Mouse (Mus musculus) lung, postnatal 25 days (tissue): ENCODE data around the gene M1ap.

Experiments
- DNase-seq: peaks from one replicate; pipeline ENCODE4 v3.0.0; 2022; ENCODE audit warnings: low spot score

Gene M1ap

DNA sequence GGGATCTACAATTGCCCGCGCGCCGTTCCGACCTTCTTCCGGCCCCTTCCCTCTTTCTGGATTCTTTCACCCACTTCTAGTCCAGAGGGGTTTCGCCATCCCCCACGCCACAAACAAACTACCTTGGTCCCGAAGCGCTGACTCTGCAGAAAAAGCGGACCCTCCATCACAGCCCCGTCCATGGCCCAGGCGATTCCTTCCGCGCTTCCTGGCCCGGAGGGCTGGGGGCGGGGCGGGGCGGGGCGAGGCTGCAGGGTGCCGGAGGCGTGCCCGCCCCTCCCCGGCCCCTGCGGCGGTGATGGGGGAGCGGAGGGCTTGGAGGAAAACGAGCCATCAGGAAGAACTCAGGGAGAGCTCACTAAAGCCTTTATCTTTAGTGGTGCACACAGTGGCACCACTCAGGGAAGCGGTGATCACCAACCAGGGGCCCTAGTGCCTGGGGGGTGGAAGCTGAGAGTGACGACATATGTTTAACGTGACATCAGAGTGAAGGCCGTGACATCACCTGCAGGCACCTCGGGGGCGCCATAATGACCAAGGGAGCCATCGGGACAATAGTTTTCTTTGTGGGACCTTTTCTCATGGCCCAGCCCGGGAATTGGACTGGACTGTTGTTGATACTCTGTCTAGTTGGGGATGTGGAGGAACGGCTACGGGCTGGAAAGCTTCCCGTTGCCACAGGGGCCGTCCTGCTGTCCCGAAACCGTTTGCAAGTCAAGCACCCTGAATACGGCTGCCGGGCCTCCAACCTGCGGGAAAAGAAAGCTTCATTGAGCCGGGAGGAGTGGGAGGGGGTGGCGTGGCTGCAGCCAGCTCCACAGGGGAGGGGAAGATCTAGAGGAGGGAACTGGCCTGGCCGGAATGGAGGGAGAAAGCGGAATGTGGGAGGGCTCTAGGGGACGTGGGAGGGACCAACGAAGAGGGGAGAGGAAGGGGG lies 86.8 kb downstream of the M1ap start, which contains the start of the genes Dok1 and Loxl3:
Dok1 (minus strand) TSS at position 223 of the 937 bp plus-strand sequence.
Loxl3 (plus strand) TSS at position 925 of the 937 bp plus-strand sequence.
- DNase-seq: peak; percentile 66

DNA sequence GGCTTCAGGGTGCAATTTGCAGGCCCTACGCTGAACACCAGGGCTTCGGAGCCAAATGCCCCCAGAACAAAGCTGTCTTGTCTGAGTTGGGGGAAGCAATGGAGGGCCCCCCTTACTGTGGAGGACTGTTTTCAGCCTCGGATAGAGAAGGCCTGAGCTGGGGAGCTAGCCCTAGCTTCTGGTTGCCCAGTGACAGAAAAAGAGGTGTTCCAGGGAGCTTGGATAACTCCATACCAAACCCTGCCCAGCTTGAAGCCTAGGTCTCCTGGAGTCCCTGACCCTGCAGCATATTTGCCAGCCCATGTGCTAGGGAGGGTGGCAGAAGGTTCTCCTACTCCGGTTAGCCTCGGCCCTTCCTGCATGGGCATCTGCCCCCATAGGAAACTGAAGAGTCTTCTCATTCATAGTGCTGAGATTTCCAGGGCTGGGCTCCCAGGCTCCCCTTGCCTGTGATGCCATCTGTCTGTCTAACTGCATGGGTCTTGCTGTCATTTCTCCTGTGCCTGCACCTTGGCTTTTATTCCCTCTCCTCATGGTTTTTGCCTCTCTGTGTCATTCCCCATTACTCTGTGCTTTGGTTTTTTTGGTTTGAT lies 87.9 kb downstream of the M1ap start:
- no peak for DNase-seq

DNA sequence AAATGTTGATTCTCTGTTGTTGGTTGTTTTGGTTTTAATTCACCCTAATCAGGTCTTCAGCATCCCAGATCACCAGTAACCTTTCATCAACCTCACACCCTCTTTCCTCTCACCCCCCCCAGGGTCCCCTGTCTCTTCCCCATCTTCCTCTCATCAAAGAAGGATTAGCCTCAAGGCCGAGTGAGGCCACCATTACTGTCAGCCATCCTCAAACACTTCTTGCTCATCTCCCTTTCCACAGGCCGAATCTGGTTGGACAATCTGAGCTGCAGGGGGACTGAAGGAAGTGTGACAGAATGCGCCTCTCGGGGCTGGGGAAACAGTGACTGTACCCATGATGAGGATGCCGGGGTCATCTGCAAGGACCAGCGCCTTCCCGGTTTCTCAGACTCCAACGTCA lies 90.5 kb downstream of the M1ap start:
- no peak for DNase-seq

DNA sequence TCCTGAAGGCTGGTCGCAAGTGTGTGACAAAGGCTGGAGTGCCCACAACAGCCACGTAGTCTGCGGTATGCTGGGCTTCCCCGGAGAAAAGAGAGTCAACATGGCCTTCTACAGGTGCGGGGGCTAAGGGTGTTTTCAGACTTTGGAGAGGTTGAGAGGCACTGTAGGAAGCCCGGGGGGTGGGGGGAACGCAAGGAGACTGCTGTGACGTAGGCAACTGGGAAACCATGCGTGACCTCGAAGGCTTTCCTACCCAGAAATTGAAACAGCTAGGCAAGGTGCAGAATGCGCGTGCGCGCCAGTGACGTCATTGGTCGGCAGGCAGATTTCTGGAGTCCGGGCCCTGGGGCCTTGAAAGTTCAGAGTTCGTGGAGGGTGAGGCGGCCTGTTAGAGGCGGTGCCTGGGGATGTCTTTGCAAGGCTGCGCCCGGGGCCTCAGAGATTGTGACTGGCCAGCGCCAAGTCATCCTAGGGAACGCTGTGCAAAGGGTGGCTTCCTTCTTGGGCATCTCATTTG lies 91.9 kb downstream of the M1ap start:
- peak; percentile 95 for DNase-seq

DNA sequence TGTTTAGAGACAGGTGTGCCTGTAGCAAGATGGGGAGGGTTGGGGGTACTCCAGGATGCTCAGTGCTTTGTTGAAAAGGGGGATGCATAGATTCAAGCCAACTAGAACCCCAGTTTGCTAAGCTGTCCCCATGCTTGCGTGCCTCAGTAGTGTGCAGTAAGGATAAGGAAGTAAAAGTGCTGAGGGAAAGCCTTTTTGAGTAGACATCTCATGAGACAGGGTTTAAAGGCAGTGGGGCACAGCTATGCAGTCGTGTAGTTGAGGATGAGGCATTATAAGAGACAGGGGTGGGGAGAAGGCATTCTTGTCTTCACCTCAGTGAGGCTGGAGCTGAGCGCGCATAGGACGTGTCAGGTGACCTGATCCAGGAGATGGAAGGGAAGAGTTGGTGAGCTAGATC lies 93.9 kb downstream of the M1ap start:
- DNase-seq: no peak

DNA sequence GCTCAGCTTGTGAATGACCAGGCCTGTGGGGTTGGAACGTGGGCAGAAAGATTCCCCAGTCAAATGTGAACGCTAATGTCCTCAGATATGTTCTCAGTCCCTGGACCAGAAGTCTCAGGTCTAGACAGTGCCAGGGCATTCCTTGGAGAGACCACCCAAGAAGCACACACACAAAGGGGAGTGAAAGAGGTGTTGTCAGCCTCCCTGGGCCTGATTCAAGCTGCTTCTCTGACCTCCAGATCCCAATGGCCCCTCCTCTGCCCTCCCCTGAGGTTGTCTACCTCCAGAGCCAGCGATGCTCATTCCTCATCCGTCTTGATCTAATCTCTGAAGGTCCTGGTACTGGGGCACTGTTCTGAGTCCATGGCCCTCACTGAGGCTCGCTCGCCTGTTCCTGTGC lies 96.9 kb downstream of the M1ap start:
- DNase-seq: no peak

- DNase-seq: no peak
Observed at GRCm38 (mm10) chr6:83043993-83044392, 97.3 kb downstream of the M1ap start.

GRCm38 (mm10) chr6:83044742-83045141 lies 98.0 kb downstream of the M1ap start:
- DNase-seq: no peak

DNA sequence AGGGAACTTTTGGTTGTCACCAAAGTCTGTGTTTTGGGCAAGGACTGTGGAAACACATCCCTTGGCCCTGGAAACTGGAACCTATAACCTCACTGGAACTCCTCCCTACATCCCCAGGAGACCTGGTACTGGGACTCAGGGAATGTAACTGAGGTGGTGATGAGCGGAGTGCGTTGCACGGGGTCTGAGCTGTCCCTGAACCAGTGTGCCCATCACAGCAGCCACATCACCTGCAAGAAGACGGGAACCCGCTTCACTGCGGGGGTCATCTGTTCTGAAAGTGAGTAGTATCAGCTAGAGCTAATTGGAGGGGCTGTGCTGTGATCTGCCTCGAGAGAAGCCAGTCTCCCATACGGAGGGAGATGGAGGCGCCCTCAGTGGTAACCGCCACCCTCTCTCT lies 102.7 kb downstream of the M1ap start:
- DNase-seq: no peak

GRCm38 (mm10) chr6:83053136-83053960 lies 106.6 kb downstream of the M1ap start:
- no peak for DNase-seq

- peak; percentile 98 for DNase-seq
Observed at GRCm38 (mm10) chr6:83054074-83054851, 107.6 kb downstream of the M1ap start, which contains the start of gene Aup1. Gene Aup1 (plus strand): TSS chr6:83054521.

DNA sequence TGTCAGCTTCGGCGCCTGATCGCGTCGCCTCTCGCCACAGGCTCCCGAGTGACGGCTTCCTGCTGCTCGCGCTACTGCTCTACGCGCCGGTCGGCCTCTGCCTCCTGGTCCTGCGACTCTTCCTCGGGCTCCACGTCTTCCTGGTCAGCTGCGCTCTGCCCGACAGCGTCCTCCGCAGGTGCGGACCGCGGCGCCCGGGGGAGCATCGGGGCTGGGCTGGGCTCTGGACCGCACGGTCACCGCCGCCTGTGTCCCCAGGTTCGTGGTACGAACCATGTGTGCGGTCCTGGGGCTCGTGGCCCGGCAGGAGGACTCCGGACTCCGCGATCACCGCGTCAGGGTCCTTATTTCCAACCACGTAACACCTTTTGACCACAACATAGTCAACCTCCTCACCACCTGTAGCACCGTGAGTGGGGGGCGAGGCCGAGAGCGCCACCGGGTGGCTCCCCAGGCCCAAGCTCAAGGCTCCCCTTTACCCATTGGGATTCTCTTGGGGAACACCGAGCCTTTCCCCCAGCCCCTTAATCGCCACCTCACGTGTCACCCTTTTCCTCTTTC lies 108.2 kb downstream of the M1ap start, which contains the start of gene Htra2:
Htra2 (minus strand) TSS at position 403 of the 561 bp plus-strand sequence.
- peak; percentile 29 for DNase-seq

DNA sequence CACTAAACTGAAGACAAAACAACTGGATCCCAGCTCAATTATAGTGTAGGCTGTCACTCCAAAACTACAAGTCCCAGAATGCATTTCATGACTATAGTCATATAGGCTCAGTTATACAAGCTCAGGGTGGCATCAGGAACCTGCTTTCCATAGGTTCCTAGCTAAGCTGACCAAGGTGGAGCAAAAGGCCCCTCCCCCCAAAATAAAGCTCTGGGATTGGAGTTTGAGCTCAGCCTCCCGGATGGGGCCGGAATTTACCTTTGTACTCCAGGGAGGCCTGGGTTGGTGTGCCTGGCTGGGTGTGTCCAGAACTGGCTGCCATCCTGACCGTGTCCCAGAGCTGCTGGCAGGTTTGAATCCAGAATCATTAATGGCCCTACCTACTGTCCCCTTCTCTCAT lies 111.1 kb downstream of the M1ap start, which contains the start of gene Dqx1:
Dqx1 (plus strand) TSS at position 55 of the 400 bp plus-strand sequence.
- peak; percentile 46 for DNase-seq

GRCm38 (mm10) chr6:83058725-83059124 lies 112.0 kb downstream of the M1ap start:
- DNase-seq: no peak

- DNase-seq: no peak
Observed at GRCm38 (mm10) chr6:83065995-83066394, 119.3 kb downstream of the M1ap start.

DNA sequence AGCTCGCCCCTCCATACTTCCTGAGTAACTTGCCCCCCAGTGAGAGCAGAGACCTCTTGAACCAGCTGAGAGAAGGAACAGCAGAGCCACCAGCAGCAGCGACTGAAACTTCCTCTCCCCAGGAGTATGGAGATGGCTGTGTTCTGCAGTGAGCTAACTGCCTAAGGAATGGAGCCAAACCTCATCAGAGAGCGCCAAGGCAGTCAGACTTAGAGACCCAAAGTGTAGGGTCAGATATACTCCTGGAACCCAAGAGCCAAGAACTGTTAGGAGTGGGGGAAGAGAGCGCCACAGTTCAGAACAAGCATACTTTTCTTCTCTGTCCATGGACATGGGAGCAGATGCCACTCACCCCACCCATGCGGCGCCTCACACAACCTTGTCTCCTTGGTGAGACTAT lies 119.7 kb downstream of the M1ap start:
- DNase-seq: no peak

DNA sequence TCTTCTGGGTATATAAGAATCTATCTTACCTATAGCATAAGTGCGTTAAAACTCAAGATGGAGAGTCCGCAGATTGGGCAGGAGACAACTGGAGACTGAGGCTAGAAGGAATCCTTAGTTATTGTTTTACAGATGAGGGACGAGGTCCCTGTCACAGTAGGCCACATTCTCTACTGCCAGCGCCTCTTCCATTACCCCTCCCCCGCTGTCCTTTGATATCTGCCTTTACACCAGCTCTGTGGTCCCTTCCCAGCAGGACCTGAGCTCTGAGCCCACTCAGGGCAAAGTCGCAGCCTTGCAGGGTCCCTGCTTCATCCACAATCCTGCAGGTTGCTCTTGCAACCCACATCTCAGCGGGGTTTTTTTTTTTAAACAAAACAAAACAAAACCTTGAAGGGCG lies 121.5 kb downstream of the M1ap start:
- no peak for DNase-seq

DNA sequence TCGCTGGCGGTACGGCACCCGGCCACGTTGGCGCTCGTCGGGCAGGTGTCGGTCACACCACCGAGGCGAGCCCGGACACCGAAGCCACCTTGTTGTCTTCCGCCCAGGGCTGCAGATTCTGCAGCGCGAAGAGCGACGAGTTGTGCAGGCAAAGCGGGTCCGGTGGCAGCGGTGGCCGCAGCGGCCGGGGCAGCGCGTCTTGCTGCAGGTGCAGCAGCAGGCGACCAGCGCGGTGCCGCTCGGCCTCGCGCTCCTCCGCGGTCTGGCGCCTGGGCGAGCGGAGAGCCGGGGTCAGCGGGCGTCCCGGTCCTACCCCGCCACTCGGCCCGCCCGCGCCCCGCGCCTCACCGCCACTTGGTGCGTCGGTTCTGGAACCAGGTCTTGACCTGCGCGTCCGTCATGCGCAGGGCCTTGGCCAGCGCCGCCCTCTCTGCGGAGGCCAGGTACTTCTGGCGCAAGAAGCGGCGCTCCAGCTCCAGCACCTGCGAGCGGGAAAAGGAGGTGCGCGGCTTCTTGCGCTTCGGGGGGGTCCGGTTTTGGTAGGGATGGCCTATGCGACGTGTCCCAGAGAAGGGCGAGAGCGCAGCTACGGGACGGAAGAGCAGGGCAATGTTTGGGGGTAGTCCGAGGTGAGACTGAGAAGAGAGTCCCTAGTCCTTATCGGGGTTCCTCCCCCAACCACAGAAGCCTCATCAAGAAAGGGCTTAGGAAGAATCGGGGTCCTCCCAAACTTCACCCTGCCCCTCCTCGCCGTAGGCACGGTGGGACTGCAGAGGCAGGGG lies 122.2 kb downstream of the M1ap start:
- DNase-seq: no peak

GRCm38 (mm10) chr6:83069488-83070246 lies 123.0 kb downstream of the M1ap start:
- no peak for DNase-seq

GRCm38 (mm10) chr6:83070247-83070310 lies 123.4 kb downstream of the M1ap start, which contains the start of gene Tlx2:
Gene Tlx2 (minus strand): TSS chr6:83070293.
- DNase-seq: no peak
